ENCODE assay signal across 8 mouse cellular contexts in the genomic region with DNA sequence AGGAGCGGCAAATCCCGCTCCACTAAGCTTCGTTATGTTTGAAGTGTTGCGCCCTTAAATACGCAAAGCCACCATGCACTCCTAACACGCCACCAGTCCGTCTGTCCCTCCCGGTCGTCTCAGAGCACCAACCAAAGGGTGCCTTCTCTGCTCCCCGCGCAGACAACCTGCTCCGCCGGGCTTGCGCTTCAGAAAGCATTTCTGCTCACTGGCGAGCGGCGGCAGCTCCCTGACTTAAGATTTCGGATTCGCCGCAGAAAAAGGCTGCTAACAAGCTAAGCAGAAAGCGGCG. TPM values are rescaled to one million over a fixed set of nuclear protein-coding genes. Genes with fewer than 3 reads are reported as not detected.
DNase-seq lines count a peak whose midpoint lies in the region; ATAC-seq and TF ChIP-seq lines count a peak whose summit lies in the region.

No protein-coding gene starts in this region.

- H3K4me1 ChIP-seq in testis, adult 2 months (ENCODE audit: control insufficient read depth, insufficient read depth, low read length), result peaks cover 2% of the 10 kb centered on the region
- H3K4me1 ChIP-seq in limb, embryonic 13.5 days, result peaks cover 20% of the 10 kb centered on the region
- peaks cover 5% of the 10 kb centered on the region for H3K4me1 ChIP-seq in stomach, postnatal 0 days (replicated peaks; ENCODE audit: control insufficient read depth, insufficient read depth)

- no peak for TF ChIP-seq EP300 in stomach, postnatal 0 days (optimal IDR thresholded peaks at IDR 0.05)

- H3K9me3 ChIP-seq in limb, embryonic 13.5 days, result no peaks in the 10 kb centered on the region
- H3K9me3 ChIP-seq in stomach, postnatal 0 days (ENCODE audit: control insufficient read depth, low read length), result no peaks in the 10 kb centered on the region

- H3K36me3 ChIP-seq in testis, adult 2 months (ENCODE audit: control insufficient read depth, insufficient read depth, low read length), result no peaks in the 10 kb centered on the region; the same call in 1 of the 2 replicates
- H3K36me3 ChIP-seq in limb, embryonic 13.5 days, result peaks cover 43% of the 10 kb centered on the region
- H3K36me3 ChIP-seq in stomach, postnatal 0 days (ENCODE audit: control insufficient read depth, insufficient read depth, low read length), result peaks cover 18% of the 10 kb centered on the region

- no peak for ATAC-seq in limb, embryonic 13.5 days (ENCODE audit: low FRiP score, low read depth)
- no peak for ATAC-seq in stomach, postnatal 0 days (ENCODE audit: low FRiP score, low TSS enrichment)

- TF ChIP-seq POLR2A in testis, adult 2 months (IDR thresholded peaks at IDR 0.05; ENCODE audit: control insufficient read depth, low read depth, low read length), result no peak

- H3K9ac ChIP-seq in limb, embryonic 13.5 days, result peak overlapping the region; percentile 99
- peak overlapping the region; percentile 99 for H3K9ac ChIP-seq in stomach, postnatal 0 days (ENCODE audit: low read length)

- H3K4me3 ChIP-seq in testis, adult 2 months (ENCODE audit: control insufficient read depth, low read depth, low read length), result peak overlapping the region; percentile 86
- peak overlapping the region; percentile 100 for H3K4me3 ChIP-seq in limb, embryonic 13.5 days
- H3K4me3 ChIP-seq in stomach, postnatal 0 days (ENCODE audit: low read depth, low read length), result peak overlapping the region; percentile 96

- H3K27me3 ChIP-seq in testis, adult 2 months (ENCODE audit: control insufficient read depth, insufficient read depth, low read length), result no peaks in the 10 kb centered on the region
- no peaks in the 10 kb centered on the region for H3K27me3 ChIP-seq in limb, embryonic 13.5 days
- H3K27me3 ChIP-seq in stomach, postnatal 0 days (ENCODE audit: control insufficient read depth, insufficient read depth, low read length), result no peaks in the 10 kb centered on the region

- peak; percentile 33 for DNase-seq in embryo, embryonic 10 days (ENCODE audit: low spot score)
- no peak for DNase-seq in embryo, embryonic 11 days
- no peak for DNase-seq in testis, postnatal 10 days (ENCODE audit: low spot score)
- DNase-seq in stomach, postnatal 0 days (ENCODE audit: low spot score), result no peak
- DNase-seq in layer of hippocampus, postnatal 14 days (ENCODE audit: low spot score in 2 of 2), result no peak
- no peak for DNase-seq in spleen, postnatal 10 days (ENCODE audit: low spot score in 2 of 2)

- H3K4me2 ChIP-seq in limb, embryonic 13.5 days (replicated peaks), result peak overlapping the region; percentile 96
- peak overlapping the region; percentile 73 for H3K4me2 ChIP-seq in stomach, postnatal 0 days (replicated peaks; ENCODE audit: low read depth)

- H3K27ac ChIP-seq in testis, adult 2 months (ENCODE audit: control insufficient read depth, insufficient read depth, low read depth, low read length), result peak overlapping the region; percentile 85
- H3K27ac ChIP-seq in limb, embryonic 13.5 days, result peak overlapping the region; percentile 97
- H3K27ac ChIP-seq in stomach, postnatal 0 days (replicated peaks), result peak overlapping the region; percentile 99

- no peak for TF ChIP-seq CTCF in testis, adult 2 months (IDR thresholded peaks at IDR 0.05; ENCODE audit: control insufficient read depth, insufficient read depth, insufficient replicate concordance, low read depth, low read length)
- TF ChIP-seq CTCF in stomach, postnatal 0 days (IDR thresholded peaks at IDR 0.05; ENCODE audit: low read depth), result no peak

- under 1% methylated on average over 22 of the region's 22 CpGs for WGBS in limb, embryonic 13.5 days
- WGBS in stomach, postnatal 0 days, result under 1% methylated on average over 22 of the region's 22 CpGs

RNA-seq across cellular contexts. Expression of a gene that starts 0.4 kb away (rescaled TPM):
- polyA plus RNA-seq in testis, adult 2 months (2012; rRNA removed), result 597 and 654 TPM in 2 replicates
- 2,055 and 2,057 TPM in 2 replicates for polyA plus RNA-seq in limb, embryonic 13.5 days (2015; fragmentation: Nextera tagmentation; extraction: Ambion mirVana)
- polyA plus RNA-seq in stomach, postnatal 0 days (2015; fragmentation: Nextera tagmentation; extraction: Ambion mirVana), result 2,380 and 2,431 TPM in 2 replicates
- total RNA-seq in layer of hippocampus, postnatal 14 days (2021), result 100 to 1,000 TPM; 500 to 526 TPM

RNA-seq across cellular contexts. Expression of a gene that starts 30.1 kb away (rescaled TPM):
- 26.2 and 27.6 TPM in 2 replicates for polyA plus RNA-seq in testis, adult 2 months (2012; rRNA removed)
- polyA plus RNA-seq in limb, embryonic 13.5 days (2015; fragmentation: Nextera tagmentation; extraction: Ambion mirVana), result 0.41 and 0.54 TPM in 2 replicates
- 0.17 and 0.29 TPM in 2 replicates for polyA plus RNA-seq in stomach, postnatal 0 days (2015; fragmentation: Nextera tagmentation; extraction: Ambion mirVana)
- 1 to 10 TPM; 2.9 to 4.0 TPM for total RNA-seq in layer of hippocampus, postnatal 14 days (2021)

RNA-seq across cellular contexts. Expression of a gene that starts 33.8 kb away (rescaled TPM):
- polyA plus RNA-seq in testis, adult 2 months (2012; rRNA removed), result 7.2 TPM in 2 replicates
- 48.1 and 56.8 TPM in 2 replicates for polyA plus RNA-seq in limb, embryonic 13.5 days (2015; fragmentation: Nextera tagmentation; extraction: Ambion mirVana)
- polyA plus RNA-seq in stomach, postnatal 0 days (2015; fragmentation: Nextera tagmentation; extraction: Ambion mirVana), result 3.2 and 3.5 TPM in 2 replicates
- total RNA-seq in layer of hippocampus, postnatal 14 days (2021), result 1 to 10 TPM; 4.5 to 5.1 TPM

RNA-seq across cellular contexts. Expression of a gene that starts 45.0 kb away (rescaled TPM):
- 6.3 and 7.6 TPM in 2 replicates for polyA plus RNA-seq in testis, adult 2 months (2012; rRNA removed)
- polyA plus RNA-seq in limb, embryonic 13.5 days (2015; fragmentation: Nextera tagmentation; extraction: Ambion mirVana), result 23.6 and 27.7 TPM in 2 replicates
- 4.1 and 4.8 TPM in 2 replicates for polyA plus RNA-seq in stomach, postnatal 0 days (2015; fragmentation: Nextera tagmentation; extraction: Ambion mirVana)
- total RNA-seq in layer of hippocampus, postnatal 14 days (2021), result 1 to 10 TPM; 5.0 to 5.8 TPM

RNA-seq across cellular contexts. Expression of a gene that starts 45.1 kb away (rescaled TPM):
- polyA plus RNA-seq in testis, adult 2 months (2012; rRNA removed), result 126 and 128 TPM in 2 replicates
- 25.8 and 27.9 TPM in 2 replicates for polyA plus RNA-seq in limb, embryonic 13.5 days (2015; fragmentation: Nextera tagmentation; extraction: Ambion mirVana)
- polyA plus RNA-seq in stomach, postnatal 0 days (2015; fragmentation: Nextera tagmentation; extraction: Ambion mirVana), result 4.9 and 5.3 TPM in 2 replicates
- 10 to 100 TPM; 23.8 to 24.7 TPM for total RNA-seq in layer of hippocampus, postnatal 14 days (2021)

Comparison
In these comparisons a context has a peak if more than half of its experiments do, and no peak if none do; other contexts are left out.
1. RNA of a gene that starts 30.1 kb away (polyA plus RNA-seq): 26.2 to 27.6 TPM in testis, adult 2 months; 0.41 to 0.54 TPM in limb, embryonic 13.5 days and 0.17 to 0.29 TPM in stomach, postnatal 0 days; every median in the first group is over 10 times any median in the second.
2. Peak in every context shown above with its lines, with median percentiles within 50 percentile points of each other: H3K27ac ChIP-seq and H3K4me3 ChIP-seq.